Mouse (Mus musculus): ENCODE results near the gene Vmn1r199. TPM values are rescaled to one million over a fixed set of nuclear protein-coding genes. Genes with fewer than 3 reads are reported as not detected.
"Not testable (repeated sequence)": the region's sequence is repeated elsewhere in the genome, so short reads cannot be mapped to it uniquely, and the experiment has no call there.

Gene Vmn1r199
- polyA plus RNA-seq (2012; rRNA removed) = not detected in 2 replicates

GRCm38 (mm10) chr13:22379518-22379917 is at the start of gene Vmn1r199:
TSS of gene Vmn1r199 (plus strand) at chr13:22379818.
- H3K4me1 ChIP-seq (ENCODE audit: control insufficient read depth, insufficient read depth, insufficient read length, low read length) = no peaks in the 10 kb centered on the region
- H3K36me3 ChIP-seq (ENCODE audit: control insufficient read depth, insufficient read depth, low read length) = no peaks in the 10 kb centered on the region
- WGBS = 75% methylated on average over 2 of the region's 2 CpGs
- H3K27ac ChIP-seq (ENCODE audit: insufficient read depth, low read depth, low read length) = no peak within 1 kb of the TSS
- H3K27me3 ChIP-seq (ENCODE audit: control insufficient read depth, insufficient read depth, low read length) = no peaks in the 10 kb centered on the region
- TF ChIP-seq CTCF (IDR thresholded peaks at IDR 0.05; ENCODE audit: extremely low read depth, insufficient read length, insufficient replicate concordance, low read depth, low read length) (no peak), POLR2A (IDR thresholded peaks at IDR 0.05; ENCODE audit: low read depth, low read length) (no peak)
- no peak within 1 kb of the TSS for H3K4me3 ChIP-seq (ENCODE audit: low read depth, low read length)

DNA sequence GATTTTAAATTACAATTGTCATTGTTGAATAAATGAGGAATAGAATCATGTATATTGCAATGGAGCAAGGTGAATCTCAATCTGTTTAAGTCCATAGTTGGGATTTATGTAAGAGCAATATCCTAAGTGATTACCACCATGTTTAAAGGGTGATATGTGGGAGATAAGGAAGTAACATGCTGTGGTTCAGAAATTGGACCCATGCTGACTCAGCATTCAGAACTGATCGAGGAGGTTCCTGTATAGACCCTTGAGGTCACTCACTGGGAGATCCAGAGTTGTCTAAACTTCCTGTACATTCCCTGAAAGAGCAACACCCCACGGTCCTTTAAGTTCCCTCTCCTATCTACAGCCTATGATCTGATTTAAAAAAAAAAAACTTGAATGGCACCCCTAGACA is 46.3 kb upstream of the Vmn1r199 start:
- WGBS = 54% methylated on average over 2 of the region's 2 CpGs
- no peak overlapping the region for H3K4me3 ChIP-seq (ENCODE audit: low read depth, low read length)
- no peaks in the 10 kb centered on the region for H3K36me3 ChIP-seq (ENCODE audit: control insufficient read depth, insufficient read depth, low read length)
- H3K4me1 ChIP-seq (ENCODE audit: control insufficient read depth, insufficient read depth, insufficient read length, low read length) = no peaks in the 10 kb centered on the region
- no peaks in the 10 kb centered on the region for H3K27me3 ChIP-seq (ENCODE audit: control insufficient read depth, insufficient read depth, low read length)
- no peak for TF ChIP-seq POLR2A (IDR thresholded peaks at IDR 0.05; ENCODE audit: low read depth, low read length)
- TF ChIP-seq CTCF (IDR thresholded peaks at IDR 0.05; ENCODE audit: extremely low read depth, insufficient read length, insufficient replicate concordance, low read depth, low read length) = no peak
- H3K27ac ChIP-seq (ENCODE audit: insufficient read depth, low read depth, low read length) = no peak overlapping the region

GRCm38 (mm10) chr13:22335565-22335964 is 44.1 kb upstream of the Vmn1r199 start:
- H3K4me1 ChIP-seq (ENCODE audit: control insufficient read depth, insufficient read depth, insufficient read length, low read length) = no peaks in the 10 kb centered on the region
- WGBS = 90% methylated on average over 1 of the region's 1 CpGs
- no peaks in the 10 kb centered on the region for H3K27me3 ChIP-seq (ENCODE audit: control insufficient read depth, insufficient read depth, low read length)
- H3K36me3 ChIP-seq (ENCODE audit: control insufficient read depth, insufficient read depth, low read length) = no peaks in the 10 kb centered on the region
- no peak overlapping the region for H3K27ac ChIP-seq (ENCODE audit: insufficient read depth, low read depth, low read length)
- no peak overlapping the region for H3K4me3 ChIP-seq (ENCODE audit: low read depth, low read length)
- no peak for TF ChIP-seq POLR2A (IDR thresholded peaks at IDR 0.05; ENCODE audit: low read depth, low read length)
- TF ChIP-seq CTCF (IDR thresholded peaks at IDR 0.05; ENCODE audit: extremely low read depth, insufficient read length, insufficient replicate concordance, low read depth, low read length) = no peak

DNA sequence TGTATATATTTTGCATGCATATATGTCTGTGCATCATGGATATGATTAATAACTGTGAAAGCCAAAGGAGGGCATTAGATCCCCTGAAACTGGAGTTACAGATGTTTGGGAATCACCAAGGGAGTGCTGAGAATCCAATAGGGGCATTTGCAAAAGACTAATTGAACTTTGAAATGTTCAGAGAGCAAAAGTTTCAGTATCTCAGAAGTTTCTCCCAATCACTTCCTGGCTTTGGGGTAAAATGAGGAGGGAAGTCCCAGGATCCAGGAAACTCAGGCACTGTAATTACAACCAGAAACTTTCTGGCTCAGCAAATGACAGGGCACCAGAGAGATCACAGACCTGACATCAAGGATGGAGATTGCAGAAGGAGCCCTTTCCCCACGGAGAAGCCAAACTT is 29.6 kb upstream of the Vmn1r199 start, which contains the start of gene Vmn1r198:
Vmn1r198 (plus strand) TSS at position 301 of the 400 bp plus-strand sequence.
- H3K4me3 ChIP-seq (ENCODE audit: low read depth, low read length) = no peak within 1 kb of the TSS
- no peak for TF ChIP-seq CTCF (IDR thresholded peaks at IDR 0.05; ENCODE audit: extremely low read depth, insufficient read length, insufficient replicate concordance, low read depth, low read length)
- TF ChIP-seq POLR2A (IDR thresholded peaks at IDR 0.05; ENCODE audit: low read depth, low read length) = no peak
- H3K4me1 ChIP-seq (ENCODE audit: control insufficient read depth, insufficient read depth, insufficient read length, low read length) = peaks cover 7% of the 10 kb centered on the region; the same call in 1 of the 2 replicates
- no peaks in the 10 kb centered on the region for H3K27me3 ChIP-seq (ENCODE audit: control insufficient read depth, insufficient read depth, low read length)
- 38% methylated on average over 1 of the region's 1 CpGs for WGBS
- no peaks in the 10 kb centered on the region for H3K36me3 ChIP-seq (ENCODE audit: control insufficient read depth, insufficient read depth, low read length)
- peak within 1 kb of the TSS; percentile 32 for H3K27ac ChIP-seq (ENCODE audit: insufficient read depth, low read depth, low read length)

DNA sequence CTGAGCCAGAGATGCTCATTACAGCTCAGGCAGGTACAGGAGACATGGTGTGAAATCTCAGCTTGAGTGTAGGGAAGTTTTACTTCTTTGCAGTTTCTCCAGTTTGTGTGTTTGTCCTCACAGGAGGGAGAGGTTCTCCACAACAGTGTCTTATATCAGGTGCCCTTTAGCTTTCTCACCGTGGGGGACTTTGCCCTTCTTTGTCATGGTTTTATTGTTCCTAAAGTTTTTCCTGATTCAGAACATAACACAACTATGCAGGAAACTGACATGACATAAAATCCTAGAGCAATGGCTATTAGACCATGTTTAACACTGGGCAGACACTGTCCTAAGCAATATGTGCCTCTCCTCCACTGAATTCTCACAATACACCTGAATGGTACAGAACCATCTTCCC is 28.8 kb upstream of the Vmn1r199 start:
- 22% methylated on average over 1 of the region's 1 CpGs for WGBS
- Histone ChIP-seq H3K27me3 (ENCODE audit: control insufficient read depth, insufficient read depth, low read length) (no peaks in the 10 kb centered on the region), H3K27ac (ENCODE audit: insufficient read depth, low read depth, low read length) (peak overlapping the region; percentile 32), H3K36me3 (ENCODE audit: control insufficient read depth, insufficient read depth, low read length) (no peaks in the 10 kb centered on the region), H3K4me3 (ENCODE audit: low read depth, low read length) (no peak overlapping the region), H3K4me1 (ENCODE audit: control insufficient read depth, insufficient read depth, insufficient read length, low read length) (peaks cover 7% of the 10 kb centered on the region; the same call in 1 of the 2 replicates)
- TF ChIP-seq CTCF (IDR thresholded peaks at IDR 0.05; ENCODE audit: extremely low read depth, insufficient read length, insufficient replicate concordance, low read depth, low read length) = no peak
- no peak for TF ChIP-seq POLR2A (IDR thresholded peaks at IDR 0.05; ENCODE audit: low read depth, low read length)

DNA sequence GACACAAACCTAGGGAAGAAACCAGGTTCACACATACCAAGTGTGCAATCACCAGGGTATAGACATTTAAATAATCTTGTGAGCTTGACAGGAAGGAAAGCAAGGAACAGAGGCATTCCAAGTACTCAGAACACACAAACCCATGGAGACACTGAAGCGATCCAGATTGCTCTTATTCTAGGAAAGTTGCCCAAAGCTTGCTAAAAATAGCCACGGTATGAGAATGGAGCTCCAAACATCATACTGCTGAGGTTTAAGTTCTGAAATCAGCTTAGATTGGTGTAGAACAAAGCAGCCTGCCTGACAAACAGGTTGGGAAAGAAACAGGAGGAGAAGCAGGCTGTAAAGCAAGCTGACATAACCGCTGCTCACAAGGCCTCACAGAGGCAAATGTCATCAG is 1.5 kb downstream of the Vmn1r199 start:
- not testable (repeated sequence) for H3K36me3 ChIP-seq (ENCODE audit: control insufficient read depth, insufficient read depth, low read length); H3K4me1 ChIP-seq (ENCODE audit: control insufficient read depth, insufficient read depth, insufficient read length, low read length); H3K27me3 ChIP-seq (ENCODE audit: control insufficient read depth, insufficient read depth, low read length); H3K4me3 ChIP-seq (ENCODE audit: low read depth, low read length); H3K27ac ChIP-seq (ENCODE audit: insufficient read depth, low read depth, low read length)
- WGBS = 65% methylated on average over 3 of the region's 3 CpGs

- Histone ChIP-seq H3K4me1 (ENCODE audit: control insufficient read depth, insufficient read depth, insufficient read length, low read length) (peaks cover 2% of the 10 kb centered on the region; the same call in 1 of the 2 replicates), H3K36me3 (ENCODE audit: control insufficient read depth, insufficient read depth, low read length) (no peaks in the 10 kb centered on the region), H3K27me3 (ENCODE audit: control insufficient read depth, insufficient read depth, low read length) (no peaks in the 10 kb centered on the region), H3K4me3 (ENCODE audit: low read depth, low read length) (no peak overlapping the region), H3K27ac (ENCODE audit: insufficient read depth, low read depth, low read length) (no peak overlapping the region)
- TF ChIP-seq POLR2A (IDR thresholded peaks at IDR 0.05; ENCODE audit: low read depth, low read length) = no peak
- no peak for TF ChIP-seq CTCF (IDR thresholded peaks at IDR 0.05; ENCODE audit: extremely low read depth, insufficient read length, insufficient replicate concordance, low read depth, low read length)
- 77% methylated on average over 3 of the region's 3 CpGs for WGBS
These were observed 3.8 kb downstream of the Vmn1r199 start for GRCm38 (mm10) chr13:22383401-22383800.

GRCm38 (mm10) chr13:22387050-22387449 is 7.4 kb downstream of the Vmn1r199 start:
- TF ChIP-seq CTCF (IDR thresholded peaks at IDR 0.05; ENCODE audit: extremely low read depth, insufficient read length, insufficient replicate concordance, low read depth, low read length) (no peak), POLR2A (IDR thresholded peaks at IDR 0.05; ENCODE audit: low read depth, low read length) (no peak)
- H3K4me1 ChIP-seq (ENCODE audit: control insufficient read depth, insufficient read depth, insufficient read length, low read length) = peaks cover 2% of the 10 kb centered on the region; the same call in 1 of the 2 replicates
- H3K27me3 ChIP-seq (ENCODE audit: control insufficient read depth, insufficient read depth, low read length) = no peaks in the 10 kb centered on the region
- 33% methylated on average over 1 of the region's 1 CpGs for WGBS
- no peak overlapping the region for H3K27ac ChIP-seq (ENCODE audit: insufficient read depth, low read depth, low read length)
- no peak overlapping the region for H3K4me3 ChIP-seq (ENCODE audit: low read depth, low read length)
- H3K36me3 ChIP-seq (ENCODE audit: control insufficient read depth, insufficient read depth, low read length) = no peaks in the 10 kb centered on the region
